In genomic region chr13:56773262-56773870, GRCm38 (mm10) we compare ENCODE assay signal across 24 mouse cellular contexts. TPM values are rescaled to one million over a fixed set of nuclear protein-coding genes. Genes with fewer than 3 reads are reported as not detected.
A peak's percentile ranks its signal among the peaks of the same experiment; 100 is the strongest.
DNase-seq lines count a peak whose midpoint lies in the region; ATAC-seq and TF ChIP-seq lines count a peak whose summit lies in the region.
"Had no signal": no experiment of that assay in that cellular context is flagged by ENCODE, and none has a peak within 500 bp of the region (broad histone marks: within the 10 kb centered on the region; RNA-seq: fewer than 3 reads in every experiment).

No protein-coding gene starts in this region.

- no peaks in the 10 kb centered on the region for H3K36me3 ChIP-seq in forebrain, embryonic 10.5 days (replicated peaks)
- no peaks in the 10 kb centered on the region for H3K36me3 ChIP-seq in forebrain, embryonic 11.5 days (ENCODE audit: control insufficient read depth, insufficient read depth, low read length)
- H3K36me3 ChIP-seq in kidney, postnatal 0 days (ENCODE audit: insufficient read depth, low read length): no peaks in the 10 kb centered on the region
- H3K36me3 ChIP-seq in forebrain, embryonic 14.5 days (ENCODE audit: control insufficient read depth, insufficient read depth, low read length): no peaks in the 10 kb centered on the region
- H3K36me3 ChIP-seq in midbrain, embryonic 15.5 days (replicated peaks): no peaks in the 10 kb centered on the region
- H3K36me3 ChIP-seq: embryonic facial prominence, embryonic 10.5 days; G1E; lung, embryonic 15.5 days had no signal

- no peak overlapping the region for H3K4me3 ChIP-seq in forebrain, embryonic 10.5 days
- H3K4me3 ChIP-seq in forebrain, embryonic 11.5 days (ENCODE audit: low read depth, low read length): no peak overlapping the region
- H3K4me3 ChIP-seq in kidney, postnatal 0 days (replicated peaks; ENCODE audit: low read depth, low read length): no peak overlapping the region
- H3K4me3 ChIP-seq in forebrain, embryonic 14.5 days (ENCODE audit: low read depth, low read length): no peak overlapping the region
- no peak overlapping the region for H3K4me3 ChIP-seq in midbrain, embryonic 15.5 days
- H3K4me3 ChIP-seq: embryonic facial prominence, embryonic 10.5 days; gastrocnemius, adult 2 months; lung, embryonic 15.5 days had no signal

- H3K27ac ChIP-seq in forebrain, embryonic 10.5 days: peak overlapping the region; percentile 54
- H3K27ac ChIP-seq in forebrain, embryonic 11.5 days (ENCODE audit: low read depth, low read length): no peak overlapping the region
- H3K27ac ChIP-seq in kidney, postnatal 0 days: no peak overlapping the region
- peak overlapping the region; percentile 86 for H3K27ac ChIP-seq in forebrain, embryonic 14.5 days (ENCODE audit: low read depth, low read length)
- H3K27ac ChIP-seq in midbrain, embryonic 15.5 days: peak overlapping the region; percentile 84
- H3K27ac ChIP-seq: embryonic facial prominence, embryonic 10.5 days; gastrocnemius, adult 2 months; liver, embryonic 14.5 days; lung, embryonic 15.5 days had no signal

- H3K27me3 ChIP-seq in forebrain, embryonic 10.5 days (ENCODE audit: poor library complexity, severe bottlenecking): peaks cover 7% of the 10 kb centered on the region
- H3K27me3 ChIP-seq in forebrain, embryonic 11.5 days (ENCODE audit: control insufficient read depth, insufficient read depth, low read length): no peaks in the 10 kb centered on the region
- no peaks in the 10 kb centered on the region for H3K27me3 ChIP-seq in kidney, postnatal 0 days (ENCODE audit: insufficient read depth, low read length)
- no peaks in the 10 kb centered on the region for H3K27me3 ChIP-seq in forebrain, embryonic 14.5 days (replicated peaks; ENCODE audit: control insufficient read depth, insufficient read depth, low read length)
- no peaks in the 10 kb centered on the region for H3K27me3 ChIP-seq in midbrain, embryonic 15.5 days (replicated peaks)
- H3K27me3 ChIP-seq: lung, embryonic 15.5 days had no signal

- H3K9me3 ChIP-seq in forebrain, embryonic 10.5 days: no peaks in the 10 kb centered on the region; the same call in 1 of the 2 replicates
- no peaks in the 10 kb centered on the region for H3K9me3 ChIP-seq in forebrain, embryonic 11.5 days (ENCODE audit: control insufficient read depth, low read length)
- H3K9me3 ChIP-seq in kidney, postnatal 0 days (replicated peaks; ENCODE audit: low read length): no peaks in the 10 kb centered on the region
- H3K9me3 ChIP-seq in forebrain, embryonic 14.5 days (replicated peaks; ENCODE audit: control insufficient read depth, low read length): no peaks in the 10 kb centered on the region
- no peaks in the 10 kb centered on the region for H3K9me3 ChIP-seq in midbrain, embryonic 15.5 days
- H3K9me3 ChIP-seq: embryonic facial prominence, embryonic 10.5 days; lung, embryonic 15.5 days had no signal

- DNase-seq in forebrain, embryonic 10.5 days (ENCODE audit: extremely low spot score, low spot score): no peak
- DNase-seq in forebrain, embryonic 11.5 days (ENCODE audit: low spot score): no peak
- DNase-seq in kidney, postnatal 0 days (ENCODE audit: low spot score): peak; percentile 28
- no peak for DNase-seq in kidney, adult 8-10 months
- no peak for DNase-seq in forebrain, embryonic 14.5 days (ENCODE audit: low spot score)
- no peak for DNase-seq in urinary bladder, postnatal 14 days (ENCODE audit: low spot score)
- no peak for DNase-seq in thymus, postnatal 4 days
- DNase-seq: adrenal gland, postnatal 14 days; cerebellum, adult 11-12 months; cerebellum, postnatal 14 days; gastrocnemius, adult 2 months; heart, postnatal 10 days; kidney, postnatal 10 days; lung, postnatal 4 days; right cerebral cortex, postnatal 14 days; spleen, adult 18-20 months; thymus, adult 2 months had no signal

- no peak overlapping the region for H3K9ac ChIP-seq in forebrain, embryonic 11.5 days (ENCODE audit: low read length)
- H3K9ac ChIP-seq in kidney, postnatal 0 days (ENCODE audit: low read depth, low read length): no peak overlapping the region
- H3K9ac ChIP-seq in forebrain, embryonic 14.5 days (ENCODE audit: low read length): 0 out of 2 replicates have a peak overlapping the region, but pooled peaks have one; percentile 21
- no peak overlapping the region for H3K9ac ChIP-seq in midbrain, embryonic 15.5 days
- H3K9ac ChIP-seq: liver, embryonic 14.5 days; lung, embryonic 15.5 days had no signal

- WGBS in forebrain, embryonic 10.5 days: 63% methylated on average over 14 of the region's 14 CpGs
- 63% methylated on average over 14 of the region's 14 CpGs for WGBS in forebrain, embryonic 11.5 days
- WGBS in kidney, postnatal 0 days: 29% methylated on average over 14 of the region's 14 CpGs
- WGBS in forebrain, embryonic 14.5 days: 65% methylated on average over 14 of the region's 14 CpGs
- 59% methylated on average over 14 of the region's 14 CpGs for WGBS in midbrain, embryonic 15.5 days

- no peak for ATAC-seq in forebrain, embryonic 11.5 days (replicated peaks; ENCODE audit: low FRiP score)
- ATAC-seq in kidney, postnatal 0 days (replicated peaks; ENCODE audit: low FRiP score, low read depth): no peak; the same call in 1 of the 2 replicates
- ATAC-seq in forebrain, embryonic 14.5 days: no peak
- no peak for ATAC-seq in midbrain, embryonic 15.5 days (replicated peaks)

- TF ChIP-seq CTCF in kidney, postnatal 0 days (IDR thresholded peaks at IDR 0.05; ENCODE audit: low read depth): no peak

- H3K4me1 ChIP-seq in forebrain, embryonic 10.5 days: peaks cover 50% of the 10 kb centered on the region
- H3K4me1 ChIP-seq in forebrain, embryonic 11.5 days (replicated peaks; ENCODE audit: control insufficient read depth, insufficient read depth, low read length): peaks cover 15% of the 10 kb centered on the region; the same call in 1 of the 2 replicates
- no peaks in the 10 kb centered on the region for H3K4me1 ChIP-seq in kidney, postnatal 0 days (replicated peaks; ENCODE audit: insufficient read depth, low read length)
- H3K4me1 ChIP-seq in forebrain, embryonic 14.5 days (ENCODE audit: control insufficient read depth, insufficient read depth, low read length): peaks cover 33% of the 10 kb centered on the region
- H3K4me1 ChIP-seq in midbrain, embryonic 15.5 days: peaks cover 41% of the 10 kb centered on the region

- no peak overlapping the region for H3K4me2 ChIP-seq in forebrain, embryonic 11.5 days (ENCODE audit: low read depth, low read length, severe bottlenecking)
- H3K4me2 ChIP-seq in kidney, postnatal 0 days (ENCODE audit: low read length): no peak overlapping the region
- no peak overlapping the region for H3K4me2 ChIP-seq in forebrain, embryonic 14.5 days (ENCODE audit: low read length)
- no peak overlapping the region for H3K4me2 ChIP-seq in midbrain, embryonic 15.5 days
- H3K4me2 ChIP-seq: heart, embryonic 11.5 days; lung, embryonic 15.5 days had no signal

RNA-seq across cellular contexts. Expression of gene Gm45623, which starts 19.7 kb away (rescaled TPM):
- not detected in 2 replicates for polyA plus RNA-seq in forebrain, embryonic 10.5 days (2016; fragmentation: Nextera tagmentation; extraction: Ambion mirVana)
- not detected in 2 replicates for polyA plus RNA-seq in forebrain, embryonic 11.5 days (2014; fragmentation: Nextera tagmentation; extraction: Ambion mirVana)
- polyA plus RNA-seq in kidney, postnatal 0 days (2015; fragmentation: Nextera tagmentation; extraction: Ambion mirVana): not detected in 2 replicates
- polyA plus RNA-seq in forebrain, embryonic 14.5 days (2014; fragmentation: Nextera tagmentation; extraction: Ambion mirVana): 0.85 and 1.1 TPM in 2 replicates
- polyA plus RNA-seq in midbrain, embryonic 15.5 days (2015; fragmentation: Nextera tagmentation; extraction: Ambion mirVana): 2.7 and 3.1 TPM in 2 replicates
- polyA plus RNA-seq: G1E; liver, embryonic 14.5 days; thymus, adult 2 months; urinary bladder, adult 2 months had no signal

Comparison
In these comparisons a context has a peak if more than half of its experiments do, and no peak if none do; other contexts are left out.
1. H3K27ac ChIP-seq: peak in forebrain, embryonic 10.5 days (single experiment), forebrain, embryonic 14.5 days (single experiment) and midbrain, embryonic 15.5 days (single experiment); none in forebrain, embryonic 11.5 days (single experiment) and kidney, postnatal 0 days (single experiment).